Mouse (Mus musculus): ENCODE data around the gene Foxe1. TPM values are rescaled to one million over a fixed set of nuclear protein-coding genes. Genes with fewer than 3 reads are reported as not detected.

Gene Foxe1
- total and polyA plus RNA-seq, 3 experiments: 0.04 TPM; not detected in 2

DNA sequence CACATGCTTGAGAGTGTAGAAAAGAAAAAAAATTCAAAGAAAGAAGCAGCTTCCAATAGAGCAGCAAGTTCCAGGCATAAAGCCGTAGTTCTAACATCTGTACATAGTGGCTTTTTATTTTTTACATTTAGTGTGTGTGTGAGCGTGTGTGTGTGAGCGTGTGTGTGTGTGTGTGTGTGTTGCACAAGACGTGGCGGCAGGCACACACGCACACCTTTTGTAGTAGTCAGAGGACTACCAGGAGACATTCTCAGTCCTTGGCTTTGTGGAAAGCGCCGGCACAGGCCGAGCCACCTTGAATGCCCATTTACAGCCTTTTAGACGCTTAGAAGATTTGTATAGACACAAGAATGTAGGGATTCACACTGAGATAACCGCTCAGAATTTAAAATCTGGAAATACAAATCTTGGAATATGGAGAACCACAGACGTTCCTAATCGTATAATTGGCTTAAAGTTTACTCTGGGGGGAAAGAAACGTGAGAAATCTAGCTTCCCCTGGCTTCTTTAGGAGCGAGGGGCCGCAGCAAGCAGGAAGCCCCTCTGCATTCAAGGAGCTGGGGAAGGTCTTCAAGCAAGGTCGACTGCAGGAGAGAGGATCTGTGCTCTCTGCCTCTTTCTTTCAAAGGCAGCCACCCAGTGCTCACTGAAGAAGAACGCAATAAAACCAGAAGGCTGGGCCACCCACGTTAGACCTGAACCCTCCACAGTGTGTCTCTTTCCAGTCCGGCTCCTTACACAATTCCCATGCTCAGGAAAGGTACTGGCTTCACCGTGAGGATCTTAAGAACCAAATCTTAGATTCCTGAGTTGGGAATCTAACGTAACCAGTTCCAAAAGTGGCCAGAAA, 1.4 kb upstream of the Foxe1 start:
- Histone ChIP-seq H3K79me2 (ENCODE audit: control insufficient read depth, insufficient read depth, low read length, poor library complexity) (no peaks in the 10 kb centered on the region), H3K36me3 (ENCODE audit: control insufficient read depth in 1 of 2, insufficient read depth in 2 of 2, low read length in 2 of 2) (no peaks in the 10 kb centered on the region), H3K9me3 (replicated peaks; ENCODE audit: insufficient read depth, low read length) (no peaks in the 10 kb centered on the region), H3K4me1 (ENCODE audit: control insufficient read depth in 1 of 2, insufficient read depth in 2 of 2, low read length in 2 of 2) (no peaks in the 10 kb centered on the region), H3K9ac (ENCODE audit: control insufficient read depth, low read depth, low read length, poor library complexity, severe bottlenecking) (no peak overlapping the region), H3K27ac (ENCODE audit: control insufficient read depth, low read depth, low read length) (no peak overlapping the region), H3K27me3 (ENCODE audit: control insufficient read depth in 1 of 2, insufficient read depth in 2 of 2, low read length in 2 of 2) (peaks cover 2% of the 10 kb centered on the region in 2 experiments; a peak in 2 of 4 replicates), H3K4me3 (ENCODE audit: control insufficient read depth in 1 of 2, insufficient read depth in 1 of 2, low read depth in 2 of 2, low read length in 2 of 2) (no peak overlapping the region)
- no peak for DNase-seq (ENCODE audit: low read depth, low spot score)
- TF ChIP-seq ZC3H11A (IDR thresholded peaks at IDR 0.05; ENCODE audit: low read depth, low read length): no peak
- no peak for TF ChIP-seq MAZ (IDR thresholded peaks at IDR 0.05; ENCODE audit: low read depth, low read length)
- no peak for TF ChIP-seq USF2 (IDR thresholded peaks at IDR 0.05; ENCODE audit: borderline replicate concordance in 1 of 2, insufficient read depth in 1 of 2, low read depth in 1 of 2, low read length in 2 of 2)

DNA sequence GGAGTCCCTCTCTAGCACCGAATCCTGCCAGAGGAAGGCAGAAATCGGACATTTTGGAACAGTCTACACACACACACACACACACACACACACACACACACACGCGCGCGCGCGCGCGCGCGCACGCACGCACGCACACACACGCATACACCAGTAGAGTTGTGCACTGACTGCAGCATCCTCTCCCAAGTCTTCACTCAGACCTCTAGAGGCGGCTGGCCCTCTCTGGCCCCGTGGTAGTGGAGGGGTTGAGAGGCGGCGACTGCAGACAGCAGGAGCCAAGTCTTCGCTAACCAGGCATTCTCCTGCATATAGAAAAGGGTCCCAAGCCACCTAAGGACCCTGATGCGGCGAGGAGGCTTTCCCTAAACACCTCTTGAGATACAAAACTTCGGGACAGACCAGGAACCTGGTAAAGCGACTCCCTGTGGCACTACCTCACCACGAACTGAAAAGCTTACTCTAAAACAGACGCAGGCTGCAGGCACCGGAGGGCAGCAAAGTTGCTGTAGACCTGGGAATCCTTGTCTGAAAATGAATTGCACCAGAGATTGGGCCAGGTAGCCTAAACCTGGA, 610 bp upstream of the Foxe1 start:
- no peaks in the 10 kb centered on the region for H3K9me3 ChIP-seq (replicated peaks; ENCODE audit: insufficient read depth, low read length)
- no peaks in the 10 kb centered on the region for H3K4me1 ChIP-seq (ENCODE audit: control insufficient read depth in 1 of 2, insufficient read depth in 2 of 2, low read length in 2 of 2)
- no peak overlapping the region for H3K4me3 ChIP-seq (ENCODE audit: control insufficient read depth in 1 of 2, insufficient read depth in 1 of 2, low read depth in 2 of 2, low read length in 2 of 2)
- DNase-seq (ENCODE audit: low read depth, low spot score): no peak
- no peaks in the 10 kb centered on the region for H3K36me3 ChIP-seq (ENCODE audit: control insufficient read depth in 1 of 2, insufficient read depth in 2 of 2, low read length in 2 of 2)
- TF ChIP-seq GABPA (IDR thresholded peaks at IDR 0.05; ENCODE audit: low read depth, low read length) (no peak), POLR2AphosphoS2 (IDR thresholded peaks at IDR 0.05; ENCODE audit: low read length) (no peak), BHLHE40 (IDR thresholded peaks at IDR 0.05; ENCODE audit: borderline replicate concordance, low read depth, low read length) (no peak), RCOR1 (IDR thresholded peaks at IDR 0.05; ENCODE audit: low read depth, low read length) (no peak), USF1 (IDR thresholded peaks at IDR 0.05; ENCODE audit: low read depth, low read length) (no peak)
- H3K27ac ChIP-seq (ENCODE audit: control insufficient read depth, low read depth, low read length): no peak overlapping the region
- H3K9ac ChIP-seq (ENCODE audit: control insufficient read depth, low read depth, low read length, poor library complexity, severe bottlenecking): no peak overlapping the region
- peaks cover 2 to 6% of the 10 kb centered on the region in 2 experiments; a peak in 2 of 4 replicates for H3K27me3 ChIP-seq (ENCODE audit: control insufficient read depth in 1 of 2, insufficient read depth in 2 of 2, low read length in 2 of 2)
- no peaks in the 10 kb centered on the region for H3K79me2 ChIP-seq (ENCODE audit: control insufficient read depth, insufficient read depth, low read length, poor library complexity)

DNA sequence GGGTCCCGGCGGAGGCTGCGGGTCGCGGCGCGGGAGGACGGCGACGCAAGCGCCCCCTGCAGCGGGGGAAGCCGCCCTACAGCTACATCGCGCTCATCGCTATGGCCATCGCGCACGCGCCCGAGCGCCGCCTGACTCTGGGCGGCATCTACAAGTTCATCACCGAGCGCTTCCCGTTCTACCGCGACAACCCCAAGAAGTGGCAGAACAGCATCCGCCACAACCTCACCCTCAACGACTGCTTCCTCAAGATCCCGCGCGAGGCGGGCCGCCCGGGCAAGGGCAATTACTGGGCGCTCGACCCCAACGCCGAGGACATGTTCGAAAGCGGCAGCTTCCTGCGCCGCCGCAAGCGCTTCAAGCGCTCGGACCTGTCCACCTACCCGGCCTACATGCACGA, 879 bp downstream of the Foxe1 start:
- no peaks in the 10 kb centered on the region for H3K9me3 ChIP-seq (replicated peaks; ENCODE audit: insufficient read depth, low read length)
- no peaks in the 10 kb centered on the region for H3K36me3 ChIP-seq (ENCODE audit: control insufficient read depth in 1 of 2, insufficient read depth in 2 of 2, low read length in 2 of 2)
- no peak overlapping the region for H3K4me3 ChIP-seq (ENCODE audit: control insufficient read depth in 1 of 2, insufficient read depth in 1 of 2, low read depth in 2 of 2, low read length in 2 of 2)
- DNase-seq (ENCODE audit: low read depth, low spot score): no peak
- H3K27ac ChIP-seq (ENCODE audit: control insufficient read depth, low read depth, low read length): no peak overlapping the region
- TF ChIP-seq E2F4 (IDR thresholded peaks at IDR 0.05; ENCODE audit: borderline replicate concordance, low read depth, low read length): no peak
- no peak for TF ChIP-seq RAD21 (IDR thresholded peaks at IDR 0.05; ENCODE audit: low read depth, low read length)
- no peak for TF ChIP-seq POLR2AphosphoS2 (IDR thresholded peaks at IDR 0.05; ENCODE audit: low read length)
- no peaks in the 10 kb centered on the region for H3K79me2 ChIP-seq (ENCODE audit: control insufficient read depth, insufficient read depth, low read length, poor library complexity)
- H3K27me3 ChIP-seq (ENCODE audit: control insufficient read depth in 1 of 2, insufficient read depth in 2 of 2, low read length in 2 of 2): peaks cover 2 to 10% of the 10 kb centered on the region in 2 experiments; a peak in 3 of 4 replicates
- H3K4me1 ChIP-seq (ENCODE audit: control insufficient read depth in 1 of 2, insufficient read depth in 2 of 2, low read length in 2 of 2): no peaks in the 10 kb centered on the region
- no peak overlapping the region for H3K9ac ChIP-seq (ENCODE audit: control insufficient read depth, low read depth, low read length, poor library complexity, severe bottlenecking)

All from MEL (cell line).